Mouse (Mus musculus) hindbrain, embryonic 11.5 days (tissue): ENCODE results near the gene Cdcp2. TPM values are rescaled to one million over a fixed set of nuclear protein-coding genes. Genes with fewer than 3 reads are reported as not detected.

Experiments used
- ATAC-seq: fragments of 200-750 bp; cut with Nextera tagmentation; 2 replicates; pipeline ENCODE4 v1.8.0; 2017; ENCODE audit warnings: mild to moderate bottlenecking, moderate TSS enrichment, moderate library complexity; ENCODE audit not compliant: low FRiP score
- DNase-seq: peaks from one replicate; pipeline ENCODE4 v3.0.0-alpha.2; 2015; ENCODE audit warnings: low spot score
- H3K27ac ChIP-seq: fragments of 300-500 bp; sonication (generic); 2 replicates; pipeline ENCODE4 v1.5.1; 2014; ENCODE audit warnings: mild to moderate bottlenecking, low read depth, low read length
- H3K27me3 ChIP-seq: fragments of 300-500 bp; sonication (generic); 2 replicates; pipeline ENCODE4 v1.6.1; 2014; ENCODE audit warnings: mild to moderate bottlenecking, low read length, moderate library complexity, mixed read lengths; ENCODE audit not compliant: control insufficient read depth, insufficient read depth
- H3K36me3 ChIP-seq: fragments of 300-500 bp; sonication (generic); 2 replicates; pipeline ENCODE4 v1.6.1; 2014; ENCODE audit warnings: mild to moderate bottlenecking, low read length, moderate library complexity, mixed read lengths; ENCODE audit not compliant: control insufficient read depth, insufficient read depth
- H3K4me1 ChIP-seq: fragments of 300-500 bp; sonication (generic); replicated peaks from 2 replicates; pipeline ENCODE4 v1.6.1; 2014; ENCODE audit warnings: low read length, mixed read lengths; ENCODE audit not compliant: control insufficient read depth, insufficient read depth
- H3K4me2 ChIP-seq: fragments of 300-500 bp; sonication (generic); replicated peaks from 2 replicates; pipeline ENCODE4 v1.6.1; 2014; ENCODE audit warnings: mild to moderate bottlenecking, low read depth, low read length
- H3K4me3 ChIP-seq: fragments of 300-500 bp; sonication (generic); 2 replicates; pipeline ENCODE4 v1.5.1; 2014; ENCODE audit warnings: low read depth, low read length
- H3K9ac ChIP-seq: fragments of 300-500 bp; sonication (generic); 2 replicates; pipeline ENCODE4 v1.6.1; 2014; ENCODE audit warnings: low read depth, low read length
- H3K9me3 ChIP-seq: fragments of 300-500 bp; sonication (generic); 2 replicates; pipeline ENCODE4 v1.6.1; 2016; ENCODE audit warnings: low read length; ENCODE audit not compliant: control insufficient read depth
- WGBS: fragments of 180-500 bp; shearing (Covaris S2); extraction: QIAGEN DNeasy Blood & Tissue Kit; methylation state at CpG from one replicate; pipeline ENCODE4 v1.1.7; 2014; 5-methylcytosine and 5-hydroxymethylcytosine counted together
- polyA plus RNA-seq: library from polyadenylated mRNA; unstranded; fragments of >200 nt; fragmentation: Nextera tagmentation; extraction: Ambion mirVana; gene quantifications from 2 replicates; pipeline ENCODE4 v1.2.1, GENCODE M21; 2014

The Cdcp2 gene
- polyA plus RNA-seq, 1 experiment from 2014 or later = 0.20 TPM

GRCm38 (mm10) chr4:107130534-107130933 is 33.8 kb downstream of the Cdcp2 start:
- Histone ChIP-seq H3K9ac (no peak overlapping the region), H3K4me2 (no peak overlapping the region), H3K36me3 (no peaks in the 10 kb centered on the region), H3K27me3 (no peaks in the 10 kb centered on the region), H3K9me3 (no peaks in the 10 kb centered on the region), H3K27ac (no peak overlapping the region), H3K4me1 (peaks cover 9% of the 10 kb centered on the region; the same call in 1 of the 2 replicates), H3K4me3 (no peak overlapping the region)
- DNase-seq = peak; percentile 49
- whole genome bisulfite sequencing = 18% methylated on average over 9 of the region's 9 CpGs
- no peak for ATAC-seq

DNA sequence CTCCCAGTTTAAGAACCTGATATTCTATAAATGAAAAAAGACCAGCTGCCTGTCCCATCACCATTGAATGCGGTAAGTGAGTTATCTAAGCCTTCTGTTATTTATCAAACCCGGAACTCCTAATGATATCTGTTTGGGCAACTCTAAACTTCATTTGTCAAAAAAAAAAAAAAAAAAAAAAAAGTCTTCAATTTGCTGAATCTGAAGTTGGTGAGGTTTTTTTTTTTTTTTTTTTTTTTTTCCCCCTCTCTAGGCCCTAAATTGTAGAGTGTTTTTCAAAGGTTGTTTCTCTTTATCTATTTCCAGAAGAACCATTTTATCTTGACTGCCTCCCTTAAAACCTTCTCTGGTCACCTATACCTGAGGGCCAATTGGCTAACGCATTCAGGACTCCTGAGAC is 38.2 kb downstream of the Cdcp2 start:
- no peak overlapping the region for H3K27ac ChIP-seq

GRCm38 (mm10) chr4:107135663-107136062 is 39.0 kb downstream of the Cdcp2 start:
- no peak overlapping the region for H3K4me3 ChIP-seq
- 76% methylated on average over 5 of the region's 5 CpGs for whole genome bisulfite sequencing
- no peak overlapping the region for H3K27ac ChIP-seq

More for the DNA sequence above, 38.2 kb downstream of the Cdcp2 start:
- Histone ChIP-seq H3K9me3 (no peaks in the 10 kb centered on the region), H3K36me3 (no peaks in the 10 kb centered on the region), H3K4me2 (no peak overlapping the region), H3K4me1 (peaks cover 11% of the 10 kb centered on the region), H3K4me3 (no peak overlapping the region), H3K27me3 (no peaks in the 10 kb centered on the region), H3K9ac (no peak overlapping the region)
- WGBS = 99% methylated on average over 3 of the region's 3 CpGs
- DNase-seq (no peak), ATAC-seq (no peak)

GRCm38 (mm10) chr4:107136531-107136930 is 39.8 kb downstream of the Cdcp2 start:
- ATAC-seq = no peak
- peaks cover 11% of the 10 kb centered on the region for H3K4me1 ChIP-seq
- WGBS = 60% methylated on average over 3 of the region's 3 CpGs

More at GRCm38 (mm10) chr4:107135663-107136062, 39.0 kb downstream of the Cdcp2 start:
- no peaks in the 10 kb centered on the region for H3K27me3 ChIP-seq
- no peaks in the 10 kb centered on the region for H3K36me3 ChIP-seq
- ATAC-seq (no peak), DNase-seq (no peak)
- H3K9me3 ChIP-seq = no peaks in the 10 kb centered on the region
- H3K4me1 ChIP-seq = peaks cover 11% of the 10 kb centered on the region
- no peak overlapping the region for H3K9ac ChIP-seq
- no peak overlapping the region for H3K4me2 ChIP-seq

GRCm38 (mm10) chr4:107138948-107139835 is 42.5 kb downstream of the Cdcp2 start:
- H3K4me2 ChIP-seq = no peak overlapping the region
- peaks cover 11% of the 10 kb centered on the region for H3K4me1 ChIP-seq
- DNase-seq (peak; percentile 35), ATAC-seq (peak; percentile 42; the same call in 1 of the 2 replicates)
- H3K36me3 ChIP-seq = no peaks in the 10 kb centered on the region
- H3K4me3 ChIP-seq = no peak overlapping the region
- WGBS = 38% methylated on average over 37 of the region's 37 CpGs
- H3K27me3 ChIP-seq = no peaks in the 10 kb centered on the region
- no peak overlapping the region for H3K27ac ChIP-seq
- H3K9me3 ChIP-seq = no peaks in the 10 kb centered on the region
- H3K9ac ChIP-seq = no peak overlapping the region

More at GRCm38 (mm10) chr4:107136531-107136930, 39.8 kb downstream of the Cdcp2 start:
- H3K27ac ChIP-seq = no peak overlapping the region
- no peak for DNase-seq
- no peak overlapping the region for H3K4me3 ChIP-seq
- no peak overlapping the region for H3K4me2 ChIP-seq
- no peaks in the 10 kb centered on the region for H3K9me3 ChIP-seq
- no peaks in the 10 kb centered on the region for H3K36me3 ChIP-seq
- H3K27me3 ChIP-seq = no peaks in the 10 kb centered on the region
- H3K9ac ChIP-seq = no peak overlapping the region

DNA sequence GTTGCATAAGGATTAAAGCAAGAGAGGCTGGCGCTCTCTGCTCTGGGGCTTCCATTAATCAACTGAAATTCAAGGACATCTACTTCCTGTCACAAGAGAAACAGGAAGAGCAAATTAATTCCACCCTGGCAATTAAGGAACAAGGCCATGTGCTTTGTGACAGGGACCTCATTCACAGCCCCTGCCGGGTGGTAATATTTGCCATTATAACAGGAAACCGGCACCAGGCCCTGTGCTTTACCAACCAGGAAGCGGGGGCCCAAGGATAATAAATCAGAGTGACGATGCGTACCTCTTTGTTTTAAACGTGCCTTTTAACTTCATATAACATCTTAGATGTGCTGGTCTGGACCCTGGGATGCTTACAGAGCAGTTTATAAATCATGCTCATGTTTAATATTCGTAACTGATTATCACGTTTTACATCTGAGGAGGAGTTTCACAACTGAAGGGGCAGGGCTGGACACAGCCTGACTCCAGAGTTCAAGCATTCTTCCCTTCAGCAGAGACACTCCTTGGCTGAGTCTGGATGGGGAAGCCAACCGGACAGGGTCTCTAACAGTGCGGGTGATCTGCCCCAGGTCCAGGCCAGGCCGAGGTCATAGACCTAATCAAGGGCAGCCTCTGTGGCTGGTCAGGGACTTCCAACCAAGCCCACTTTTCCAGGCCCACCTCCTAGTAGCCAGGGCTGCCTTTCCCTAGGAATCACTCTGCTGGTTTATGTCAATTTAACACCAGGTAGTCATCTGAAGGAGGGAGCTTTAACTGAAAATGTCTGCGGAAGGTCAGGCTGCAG is 43.3 kb downstream of the Cdcp2 start:
- no peak overlapping the region for H3K9ac ChIP-seq

GRCm38 (mm10) chr4:107143511-107143910 is 46.8 kb downstream of the Cdcp2 start:
- Histone ChIP-seq H3K4me1 (peaks cover 9% of the 10 kb centered on the region), H3K36me3 (no peaks in the 10 kb centered on the region), H3K27ac (no peak overlapping the region), H3K4me3 (no peak overlapping the region), H3K9me3 (no peaks in the 10 kb centered on the region), H3K4me2 (no peak overlapping the region), H3K9ac (no peak overlapping the region), H3K27me3 (no peaks in the 10 kb centered on the region)
- DNase-seq (no peak), ATAC-seq (no peak)
- 91% methylated on average over 8 of the region's 8 CpGs for whole genome bisulfite sequencing

More for the DNA sequence above, 43.3 kb downstream of the Cdcp2 start:
- WGBS = 52% methylated on average over 13 of the region's 13 CpGs
- Histone ChIP-seq H3K4me1 (peaks cover 11% of the 10 kb centered on the region), H3K4me2 (no peak overlapping the region), H3K9me3 (no peaks in the 10 kb centered on the region), H3K27me3 (no peaks in the 10 kb centered on the region), H3K36me3 (no peaks in the 10 kb centered on the region), H3K27ac (peak overlapping the region; percentile 56; the same call in 1 of the 2 replicates), H3K4me3 (no peak overlapping the region)
- DNase-seq (peak; percentile 27), ATAC-seq (peak; percentile 26; the same call in 1 of the 2 replicates)

DNA sequence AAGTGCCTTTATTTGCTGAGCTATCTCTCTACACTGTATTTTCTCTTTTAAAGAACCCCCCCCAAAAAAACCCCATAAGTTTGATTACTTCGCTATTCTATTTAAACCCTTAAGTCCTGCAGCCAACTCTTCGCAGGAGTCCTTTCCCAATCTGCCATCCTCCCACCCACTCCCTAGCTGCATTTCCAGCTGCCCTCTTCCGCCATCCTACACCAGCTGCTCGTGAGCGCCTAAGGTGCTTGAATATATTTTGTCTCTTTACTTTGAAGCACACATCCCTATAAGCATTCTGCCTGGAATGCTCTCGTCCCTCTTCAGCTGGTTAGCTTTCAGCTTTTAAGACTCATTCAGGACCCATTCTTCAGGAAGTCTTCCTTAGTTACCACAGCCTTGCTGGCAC is 54.3 kb downstream of the Cdcp2 start:
- Histone ChIP-seq H3K4me3 (no peak overlapping the region), H3K9ac (no peak overlapping the region), H3K4me1 (no peaks in the 10 kb centered on the region), H3K27ac (no peak overlapping the region), H3K9me3 (no peaks in the 10 kb centered on the region), H3K4me2 (no peak overlapping the region), H3K27me3 (no peaks in the 10 kb centered on the region), H3K36me3 (no peaks in the 10 kb centered on the region)
- 89% methylated on average over 6 of the region's 6 CpGs for WGBS
- ATAC-seq (no peak), DNase-seq (no peak)
